Mouse (Mus musculus) frontal cortex, adult 2 months (tissue): Measurements from ENCODE around the gene Gm49405. TPM values are rescaled to one million over a fixed set of nuclear protein-coding genes. Genes with fewer than 3 reads are reported as not detected.
"Not testable (repeated sequence)": the region's sequence is repeated elsewhere in the genome, so short reads cannot be mapped to it uniquely, and the experiment has no call there.

Experiments
- DNase-seq, 2 experiments: peaks; one replicate each; pipeline ENCODE4 v3.0.0; 2022; ENCODE audit warnings: low spot score in 1 of 2; ENCODE audit errors: extremely low spot score in 1 of 2
- polyA plus RNA-seq: library from polyadenylated mRNA; depleted of rRNA; stranded (reverse); fragments of >200 nt; gene quantifications from 2 replicates; pipeline ENCODE4 v1.2.3, GENCODE M21; 2012; rRNA removed

Gm49405 gene
- polyA plus RNA-seq, 1 experiment: 6.3 TPM

GRCm38 (mm10) chr19:4045966-4046865 is 45.8 kb downstream of the Gm49405 start, which contains the start of gene Gstp2:
Gene Gstp2, minus strand, starts transcription at chr19:4046023.
- peak; percentile 85 to 90 for DNase-seq

- no peak for DNase-seq
Measured at GRCm38 (mm10) chr19:4046866-4047254, 46.4 kb downstream of the Gm49405 start.

GRCm38 (mm10) chr19:4047859-4048258 is 47.4 kb downstream of the Gm49405 start:
- DNase-seq: peak in 1 of 2 experiments; percentile 87

- not testable (repeated sequence) for DNase-seq
Measured at GRCm38 (mm10) chr19:4049069-4049468, 48.6 kb downstream of the Gm49405 start.

- DNase-seq: no peak
Measured at GRCm38 (mm10) chr19:4051016-4051415, 50.6 kb downstream of the Gm49405 start.

DNA sequence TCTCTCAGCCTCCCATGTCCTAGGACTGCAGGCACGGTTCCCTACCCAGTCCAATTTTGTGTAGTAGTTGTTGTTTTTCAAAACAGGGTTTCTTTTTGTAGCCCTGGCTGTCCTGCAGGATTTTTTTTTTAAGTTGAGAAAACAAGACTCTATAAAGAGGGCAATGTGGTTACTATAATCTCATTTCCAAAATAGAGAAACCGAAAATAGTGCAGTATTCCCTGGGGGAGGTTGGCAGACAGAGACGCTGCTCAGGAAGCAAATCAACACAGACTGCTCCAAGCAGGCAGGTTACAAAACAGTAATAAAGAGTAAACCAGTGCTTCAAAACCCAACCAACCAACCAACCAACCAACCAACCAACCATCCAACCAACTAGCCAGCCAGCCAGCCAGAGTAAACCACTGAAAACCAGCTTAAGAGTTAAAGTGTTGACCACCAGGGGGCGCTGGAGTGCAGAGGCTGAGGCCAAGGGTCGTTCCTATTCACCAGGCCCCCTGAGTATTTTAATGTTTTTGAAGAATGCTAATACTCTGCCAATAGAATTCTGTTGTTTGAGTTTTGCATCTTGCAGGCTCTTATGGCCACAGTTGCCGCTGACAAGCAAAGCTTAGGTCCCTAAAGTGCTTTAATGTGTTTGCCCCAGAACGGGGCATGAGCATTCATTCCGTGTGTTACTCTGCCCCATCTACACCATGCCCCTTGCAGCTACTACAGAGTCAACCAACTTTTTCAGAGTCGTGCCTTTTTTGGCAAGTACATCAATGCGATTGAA is 51.5 kb downstream of the Gm49405 start:
- DNase-seq: peak in 1 of 2 experiments; percentile 63

DNA sequence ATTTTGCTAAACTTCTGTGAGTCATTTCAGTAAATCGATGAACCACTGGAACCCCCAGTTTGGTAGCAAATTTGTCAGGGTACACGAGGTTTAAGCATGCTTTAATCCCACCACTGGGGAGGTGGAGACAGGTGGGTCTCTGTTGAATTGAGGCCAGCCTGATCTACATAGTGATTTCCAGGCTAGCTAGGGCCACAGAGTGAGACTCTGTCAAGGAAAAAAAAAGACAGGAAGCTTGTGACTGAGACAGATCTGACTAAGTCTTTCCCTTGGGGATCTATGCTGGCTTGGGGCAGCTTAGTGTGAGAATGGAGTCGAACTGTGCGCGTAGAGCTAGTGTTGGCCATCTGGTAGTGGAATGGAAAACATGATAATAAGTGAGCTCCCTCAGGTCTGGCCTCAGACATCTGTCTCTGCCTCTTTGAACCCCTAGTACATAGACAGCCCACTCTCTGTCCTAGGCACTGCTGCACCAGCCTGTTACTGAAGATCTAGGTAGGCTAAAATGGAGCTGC is 52.1 kb downstream of the Gm49405 start:
- no peak for DNase-seq

- no peak for DNase-seq
Measured at GRCm38 (mm10) chr19:4054613-4055012, 54.2 kb downstream of the Gm49405 start.

Other genes with a start within 250 kb of the Gm49405 start
- 36.3 and 37.2 TPM in 2 replicates for gene Kmt5b, start 233.2 kb upstream of the Gm49405 start, polyA plus RNA-seq
- gene Chka, start 148.9 kb upstream of the Gm49405 start, polyA plus RNA-seq: 121 and 123 TPM in 2 replicates
- 45.5 and 48.1 TPM in 2 replicates for gene Tcirg1, start 93.5 kb upstream of the Gm49405 start, polyA plus RNA-seq
- gene Ndufs8, start 87.9 kb upstream of the Gm49405 start, polyA plus RNA-seq: 283 and 291 TPM in 2 replicates
- gene Aldh3b1, start 70.8 kb upstream of the Gm49405 start, polyA plus RNA-seq: 7.9 and 8.5 TPM in 2 replicates
- gene Unc93b1, start 65.4 kb upstream of the Gm49405 start, polyA plus RNA-seq: 31.5 and 34.7 TPM in 2 replicates
- gene Aldh3b3, start 42.0 kb upstream of the Gm49405 start, polyA plus RNA-seq: 0.38 and 0.58 TPM in 2 replicates
- 3.5 and 3.6 TPM in 2 replicates for gene Aldh3b2, start 28.3 kb upstream of the Gm49405 start, polyA plus RNA-seq
- 5.6 and 5.8 TPM in 2 replicates for gene Acy3, start 14.1 kb upstream of the Gm49405 start, polyA plus RNA-seq
- gene Tbx10, start 7.9 kb upstream of the Gm49405 start, polyA plus RNA-seq: not detected in 2 replicates
- 7.1 and 8.4 TPM in 2 replicates for gene Nudt8, start within 50 bp of the Gm49405 start, polyA plus RNA-seq
- 287 and 325 TPM in 2 replicates for gene Doc2g, start 2.7 kb downstream of the Gm49405 start, polyA plus RNA-seq
- gene Ndufv1, start 12.2 kb downstream of the Gm49405 start, polyA plus RNA-seq: 248 and 270 TPM in 2 replicates
- 454 and 506 TPM in 2 replicates for gene Gstp1, start 37.4 kb downstream of the Gm49405 start, polyA plus RNA-seq
- 5.1 and 14.7 TPM in 2 replicates for gene Gstp2, start 45.4 kb downstream of the Gm49405 start, polyA plus RNA-seq
- not detected in 2 replicates for gene Gstp3, start 58.9 kb downstream of the Gm49405 start, polyA plus RNA-seq
- gene Cabp2, start 81.0 kb downstream of the Gm49405 start, polyA plus RNA-seq: not detected in 2 replicates
- gene Cdk2ap2, start 96.6 kb downstream of the Gm49405 start, polyA plus RNA-seq: 50.3 and 58.5 TPM in 2 replicates
- 290 and 305 TPM in 2 replicates for gene Pitpnm1, start 99.4 kb downstream of the Gm49405 start, polyA plus RNA-seq
- 162 and 174 TPM in 2 replicates for gene Aip, start 125.2 kb downstream of the Gm49405 start, polyA plus RNA-seq
- gene Gpr152, start 139.2 kb downstream of the Gm49405 start, polyA plus RNA-seq: 0.06 and 0.11 TPM in 2 replicates
- gene Cabp4, start 143.4 kb downstream of the Gm49405 start, polyA plus RNA-seq: 0.12 and 0.17 TPM in 2 replicates
- 183 and 225 TPM in 2 replicates for gene Coro1b, start 148.0 kb downstream of the Gm49405 start, polyA plus RNA-seq
- 1.9 and 2.3 TPM in 2 replicates for gene Ptprcap, start 153.0 kb downstream of the Gm49405 start, polyA plus RNA-seq
- 82.4 and 85.6 TPM in 2 replicates for gene Rps6kb2, start 162.7 kb downstream of the Gm49405 start, polyA plus RNA-seq
- gene Carns1, start 174.9 kb downstream of the Gm49405 start, polyA plus RNA-seq: 10.7 and 14.3 TPM in 2 replicates
- gene Tbc1d10c, start 190.7 kb downstream of the Gm49405 start, polyA plus RNA-seq: 2.6 and 3.3 TPM in 2 replicates
- gene Ppp1ca, start 191.4 kb downstream of the Gm49405 start, polyA plus RNA-seq: 347 and 379 TPM in 2 replicates
- gene Rad9a, start 201.0 kb downstream of the Gm49405 start, polyA plus RNA-seq: 18.4 and 19.3 TPM in 2 replicates
- gene Clcf1, start 213.6 kb downstream of the Gm49405 start, polyA plus RNA-seq: 3.9 and 4.5 TPM in 2 replicates
- not detected in 2 replicates for gene AC109138.7, start 213.7 kb downstream of the Gm49405 start, polyA plus RNA-seq
- 35.0 and 39.4 TPM in 2 replicates for gene Pold4, start 231.3 kb downstream of the Gm49405 start, polyA plus RNA-seq